In the genomic region with DNA sequence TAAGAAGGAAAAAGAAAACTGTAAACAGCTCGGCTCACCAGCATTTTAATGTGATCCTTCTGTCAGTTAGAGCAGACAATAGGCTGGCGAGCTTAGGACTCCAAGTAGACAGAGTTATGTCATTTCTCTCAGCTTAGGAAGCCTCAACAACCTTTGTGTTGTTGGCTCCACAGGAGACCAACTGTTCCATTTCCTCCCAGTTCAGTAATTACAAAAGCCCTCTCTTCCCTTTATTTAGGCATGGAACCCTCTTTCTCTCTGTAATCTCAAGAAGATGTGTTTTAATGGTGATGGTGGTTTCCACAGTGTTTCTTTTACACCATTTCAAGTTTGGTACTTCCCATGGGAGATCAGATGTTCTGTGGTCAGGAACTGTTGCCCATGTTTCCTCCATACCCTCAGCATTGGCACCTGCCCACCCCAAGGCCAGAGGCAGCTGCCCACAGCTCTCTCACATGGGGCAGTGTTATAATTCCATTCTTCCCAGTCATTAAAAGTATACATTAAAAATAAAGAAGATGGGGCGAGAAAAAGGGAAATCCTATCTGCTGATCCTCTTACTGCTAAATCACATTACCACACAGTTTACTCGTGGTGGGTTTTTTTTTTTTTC, we compare ENCODE assay signal across 40 mouse cellular contexts. TPM values are rescaled to one million over a fixed set of nuclear protein-coding genes. Genes with fewer than 3 reads are reported as not detected.
"Had no signal": no experiment of that assay in that cellular context is flagged by ENCODE, and none has a peak within 500 bp of the region (broad histone marks: within the 10 kb centered on the region; RNA-seq: fewer than 3 reads in every experiment).

No protein-coding gene starts in this region.

- H3K27ac ChIP-seq: gastrocnemius, adult 2 months; heart, embryonic 10.5 days; heart, embryonic 13.5 days; heart, embryonic 15.5 days; hindbrain, embryonic 10.5 days; hindbrain, embryonic 12.5 days; hindbrain, embryonic 14.5 days; intestine, embryonic 15.5 days; layer of hippocampus, adult 2 months; left cerebral cortex, adult 2 months; limb, embryonic 13.5 days; limb, embryonic 15.5 days; liver, embryonic 12.5 days; liver, embryonic 14.5 days had no signal

- ATAC-seq: hindbrain, embryonic 16.5 days; inflammation-experienced regulatory T-cells, adult 6 months; intestine, embryonic 15.5 days; intestine, postnatal 0 days; liver, embryonic 12.5 days had no signal

- H3K36me3 ChIP-seq: heart, embryonic 10.5 days; heart, embryonic 13.5 days; heart, embryonic 15.5 days; hindbrain, embryonic 10.5 days; hindbrain, embryonic 12.5 days; intestine, embryonic 15.5 days; limb, embryonic 13.5 days; limb, embryonic 15.5 days; liver, embryonic 12.5 days had no signal

- H3K4me2 ChIP-seq: heart, embryonic 13.5 days; heart, embryonic 15.5 days; hindbrain, embryonic 12.5 days; hindbrain, embryonic 14.5 days; intestine, embryonic 15.5 days; limb, embryonic 13.5 days; limb, embryonic 15.5 days; liver, embryonic 12.5 days had no signal

- H3K4me1 ChIP-seq: heart, embryonic 10.5 days; heart, embryonic 13.5 days; heart, embryonic 15.5 days; hindbrain, embryonic 10.5 days; hindbrain, embryonic 12.5 days; intestine, embryonic 15.5 days; limb, embryonic 13.5 days; limb, embryonic 15.5 days; liver, embryonic 12.5 days had no signal

- DNase-seq: gastrocnemius, adult 2 months; gastrocnemius, postnatal 10 days; gastrocnemius, postnatal 25 days; heart, adult 18-20 months; heart, postnatal 4 days; kidney, adult 18-20 months; kidney, adult 8-10 months; kidney, postnatal 10 days; kidney, postnatal 25 days; kidney, postnatal 4 days; left cerebral cortex, postnatal 4 days had no signal

- H3K9me3 ChIP-seq: heart, embryonic 10.5 days; heart, embryonic 13.5 days; heart, embryonic 15.5 days; hindbrain, embryonic 10.5 days; hindbrain, embryonic 12.5 days; intestine, embryonic 15.5 days; limb, embryonic 13.5 days; limb, embryonic 15.5 days; liver, embryonic 12.5 days had no signal

- H3K4me3 ChIP-seq: gastrocnemius, adult 2 months; heart, embryonic 10.5 days; heart, embryonic 13.5 days; heart, embryonic 15.5 days; hindbrain, embryonic 10.5 days; hindbrain, embryonic 12.5 days; intestine, embryonic 15.5 days; layer of hippocampus, adult 2 months; left cerebral cortex, adult 2 months; limb, embryonic 13.5 days; limb, embryonic 15.5 days; liver, embryonic 12.5 days had no signal

- H3K9ac ChIP-seq: heart, embryonic 13.5 days; heart, embryonic 15.5 days; hindbrain, embryonic 12.5 days; hindbrain, embryonic 14.5 days; intestine, embryonic 15.5 days; limb, embryonic 13.5 days; limb, embryonic 15.5 days; liver, embryonic 12.5 days; liver, embryonic 14.5 days had no signal

- H3K27me3 ChIP-seq: heart, embryonic 13.5 days; heart, embryonic 15.5 days; hindbrain, embryonic 12.5 days; intestine, embryonic 15.5 days; limb, embryonic 13.5 days; limb, embryonic 15.5 days; liver, embryonic 12.5 days had no signal

RNA-seq across cellular contexts. Expression of a gene that starts 36.2 kb away (rescaled TPM):
- total RNA-seq: gastrocnemius, adult 2 months; gastrocnemius, postnatal 10 days; gastrocnemius, postnatal 25 days; gastrocnemius, postnatal 4 days; heart, adult 18-20 months; heart, adult 8-10 months; heart, postnatal 25 days; heart, postnatal 4 days; layer of hippocampus, adult 2 months; layer of hippocampus, postnatal 10 days; left cerebral cortex, adult 2 months; left cerebral cortex, postnatal 25 days; left cerebral cortex, postnatal 4 days; liver, adult 2 months had no signal
- polyA plus RNA-seq: heart, embryonic 10.5 days; heart, embryonic 13.5 days; heart, postnatal 0 days; hindbrain, embryonic 10.5 days; hindbrain, embryonic 12.5 days; hindbrain, embryonic 14.5 days; hindbrain, embryonic 16.5 days; intestine, embryonic 15.5 days; intestine, postnatal 0 days; kidney, embryonic 14.5 days; kidney, embryonic 16.5 days; limb, embryonic 11.5 days; limb, embryonic 15.5 days; liver, adult 2 months had no signal

RNA-seq across cellular contexts. Expression of a gene that starts 47.7 kb away (rescaled TPM):
- total RNA-seq: gastrocnemius, adult 2 months; gastrocnemius, postnatal 25 days; granulocyte monocyte progenitor cell, adult 5-6 weeks; heart, adult 8-10 months; heart, postnatal 25 days; heart, postnatal 4 days; layer of hippocampus, adult 2 months; layer of hippocampus, postnatal 10 days; layer of hippocampus, postnatal 25 days; left cerebral cortex, adult 2 months; left cerebral cortex, postnatal 10 days; left cerebral cortex, postnatal 25 days; left cerebral cortex, postnatal 4 days had no signal
- polyA plus RNA-seq: intestine, postnatal 0 days had no signal

RNA-seq across cellular contexts. Expression of a gene that starts 50.1 kb away (rescaled TPM):
- total RNA-seq: gastrocnemius, adult 2 months; gastrocnemius, postnatal 25 days; gastrocnemius, postnatal 4 days; granulocyte monocyte progenitor cell, adult 5-6 weeks; heart, adult 18-20 months; heart, adult 8-10 months; heart, postnatal 25 days; heart, postnatal 4 days; left cerebral cortex, postnatal 25 days had no signal
- polyA plus RNA-seq: inflammation-experienced regulatory T-cells, adult 6 months; intestine, postnatal 0 days; limb, embryonic 13.5 days had no signal
